Mouse (Mus musculus): ENCODE results near the gene Scgb1a1. TPM values are rescaled to one million over a fixed set of nuclear protein-coding genes. Genes with fewer than 3 reads are reported as not detected.

Gene Scgb1a1
- polyA plus RNA-seq, 1 experiment = not detected

- H3K4me1 ChIP-seq (ENCODE audit: control insufficient read depth, insufficient read depth, low read length) = peaks cover 9% of the 10 kb centered on the region; the same call in 1 of the 2 replicates
- H3K4me3 ChIP-seq (ENCODE audit: insufficient read depth, low read length) = no peak overlapping the region
- TF ChIP-seq POLR2A (IDR thresholded peaks at IDR 0.05; ENCODE audit: low read depth, low read length) (no peak), CTCF (IDR thresholded peaks at IDR 0.05; ENCODE audit: borderline replicate concordance, insufficient read depth, low read length) (no peak)
- peak overlapping the region; percentile 81 for H3K27ac ChIP-seq (ENCODE audit: insufficient read depth, low read length)
These were observed 53.3 kb downstream of the Scgb1a1 start for GRCm38 (mm10) chr19:9034480-9034879.

Other genes with a start within 250 kb of the Scgb1a1 start
- gene Gng3, start 248.8 kb downstream of the Scgb1a1 start, polyA plus RNA-seq (2011; ENCODE audit: insufficient read length, low read depth, missing spikeins) = not detected in 2 replicates
- gene Lrrn4cl, start 237.2 kb downstream of the Scgb1a1 start, polyA plus RNA-seq (2011; ENCODE audit: insufficient read length, low read depth, missing spikeins) = 5.9 and 9.0 TPM in 2 replicates
- 104 and 112 TPM in 2 replicates for gene Ubxn1, start 216.5 kb downstream of the Scgb1a1 start, polyA plus RNA-seq (2011; ENCODE audit: insufficient read length, low read depth, missing spikeins)
- gene Uqcc3, start 207.0 kb downstream of the Scgb1a1 start, polyA plus RNA-seq (2011; ENCODE audit: insufficient read length, low read depth, missing spikeins) = 16.3 and 22.3 TPM in 2 replicates
- gene Lbhd1, start 204.2 kb downstream of the Scgb1a1 start, polyA plus RNA-seq (2011; ENCODE audit: insufficient read length, low read depth, missing spikeins) = 11.7 and 28.6 TPM in 2 replicates
- not detected in 2 replicates for gene Gm49403, start 204.0 kb downstream of the Scgb1a1 start, polyA plus RNA-seq (2011; ENCODE audit: insufficient read length, low read depth, missing spikeins)
- 61.7 and 68.8 TPM in 2 replicates for gene 1810009A15Rik, start 199.1 kb downstream of the Scgb1a1 start, polyA plus RNA-seq (2011; ENCODE audit: insufficient read length, low read depth, missing spikeins)
- gene Gm49416, start 199.0 kb downstream of the Scgb1a1 start, polyA plus RNA-seq (2011; ENCODE audit: insufficient read length, low read depth, missing spikeins) = 16.8 and 18.4 TPM in 2 replicates
- 20.2 and 23.1 TPM in 2 replicates for gene Ints5, start 195.0 kb downstream of the Scgb1a1 start, polyA plus RNA-seq (2011; ENCODE audit: insufficient read length, low read depth, missing spikeins)
- 176 and 190 TPM in 2 replicates for gene Ganab, start 189.9 kb downstream of the Scgb1a1 start, polyA plus RNA-seq (2011; ENCODE audit: insufficient read length, low read depth, missing spikeins)
- 26.7 and 28.9 TPM in 2 replicates for gene B3gat3, start 167.6 kb downstream of the Scgb1a1 start, polyA plus RNA-seq (2011; ENCODE audit: insufficient read length, low read depth, missing spikeins)
- gene Rom1, start 158.6 kb downstream of the Scgb1a1 start, polyA plus RNA-seq (2011; ENCODE audit: insufficient read length, low read depth, missing spikeins) = 2.7 and 3.5 TPM in 2 replicates
- 26.2 and 28.2 TPM in 2 replicates for gene Eml3, start 158.4 kb downstream of the Scgb1a1 start, polyA plus RNA-seq (2011; ENCODE audit: insufficient read length, low read depth, missing spikeins)
- gene Mta2, start 146.1 kb downstream of the Scgb1a1 start, polyA plus RNA-seq (2011; ENCODE audit: insufficient read length, low read depth, missing spikeins) = 101 and 102 TPM in 2 replicates
- 16.8 and 19.7 TPM in 2 replicates for gene Tut1, start 134.1 kb downstream of the Scgb1a1 start, polyA plus RNA-seq (2011; ENCODE audit: insufficient read length, low read depth, missing spikeins)
- 882 and 905 TPM in 2 replicates for gene Eef1g, start 120.9 kb downstream of the Scgb1a1 start, polyA plus RNA-seq (2011; ENCODE audit: insufficient read length, low read depth, missing spikeins)
- gene Ahnak, start 98.7 kb downstream of the Scgb1a1 start, polyA plus RNA-seq (2011; ENCODE audit: insufficient read length, low read depth, missing spikeins) = 559 and 687 TPM in 2 replicates
- gene Asrgl1, start 47.7 kb upstream of the Scgb1a1 start, polyA plus RNA-seq (2011; ENCODE audit: insufficient read length, low read depth, missing spikeins) = 2.8 and 3.3 TPM in 2 replicates

Measured in embryonic fibroblast, embryonic 13.5 days (primary cell).